Mouse (Mus musculus) adrenal gland, postnatal 0 days (tissue): ENCODE results near the gene Smap2. TPM values are rescaled to one million over a fixed set of nuclear protein-coding genes. Genes with fewer than 3 reads are reported as not detected.

Source experiments
- microRNA-seq: library from miRNA; unstranded; fragments of <30 nt; microRNA quantifications from one replicate; pipeline ENCODE4, GENCODE M21; 2016; ENCODE audit warnings: borderline replicate concordance; ENCODE audit not compliant: insufficient number of aligned reads
- polyA plus RNA-seq: library from polyadenylated mRNA; unstranded; fragments of >200 nt; fragmentation: Nextera tagmentation; extraction: Ambion mirVana; gene quantifications from 2 replicates; pipeline ENCODE4 v1.2.1, GENCODE M21; 2015

Smap2 gene
- polyA plus RNA-seq = 15.4 and 15.9 TPM in 2 replicates

GRCm38 (mm10) chr4:121016928-121017657 lies at the start of gene Smap2:
TSS of gene Smap2 (minus strand) at chr4:121017247.

GRCm38 (mm10) chr4:121039331-121040115 lies 22.5 kb upstream of the Smap2 start, which contains the start of gene Col9a2:
TSS of gene Col9a2 (plus strand) at chr4:121039385.

GRCm38 (mm10) chr4:120951428-120951973 lies 65.5 kb downstream of the Smap2 start, which contains the start of gene Zfp69:
TSS of gene Zfp69 (minus strand) at chr4:120951699.

GRCm38 (mm10) chr4:120924554-120925299 lies 92.3 kb downstream of the Smap2 start, which contains the start of gene Exo5:
TSS of gene Exo5 (minus strand) at chr4:120925017.

Small RNA genes within 50 kb of the gene (microRNA-seq; reads per million reads assigned to microRNA genes)
- gene Mir7015 = not detected

Other genes with a start within 250 kb of the Smap2 start
- gene Nfyc, start 185.7 kb downstream of the Smap2 start, polyA plus RNA-seq = 45.7 and 52.4 TPM in 2 replicates
- 4.7 and 6.2 TPM in 2 replicates for gene Rims3, start 162.4 kb downstream of the Smap2 start, polyA plus RNA-seq
- 12.3 and 14.0 TPM in 2 replicates for gene Exo5, start 92.2 kb downstream of the Smap2 start, polyA plus RNA-seq
- gene Zfp69, start 65.5 kb downstream of the Smap2 start, polyA plus RNA-seq = 3.1 and 3.3 TPM in 2 replicates
- 5.8 and 7.3 TPM in 2 replicates for gene Col9a2, start 22.1 kb upstream of the Smap2 start, polyA plus RNA-seq
- gene Zmpste24, start 81.0 kb upstream of the Smap2 start, polyA plus RNA-seq = 23.2 and 33.0 TPM in 2 replicates
- gene Tmco2, start 92.0 kb upstream of the Smap2 start, polyA plus RNA-seq = not detected in 2 replicates
- 6.2 and 11.0 TPM in 2 replicates for gene Rlf, start 197.8 kb upstream of the Smap2 start, polyA plus RNA-seq